ENCODE assay signal across 8 mouse cellular contexts in the genomic region with DNA sequence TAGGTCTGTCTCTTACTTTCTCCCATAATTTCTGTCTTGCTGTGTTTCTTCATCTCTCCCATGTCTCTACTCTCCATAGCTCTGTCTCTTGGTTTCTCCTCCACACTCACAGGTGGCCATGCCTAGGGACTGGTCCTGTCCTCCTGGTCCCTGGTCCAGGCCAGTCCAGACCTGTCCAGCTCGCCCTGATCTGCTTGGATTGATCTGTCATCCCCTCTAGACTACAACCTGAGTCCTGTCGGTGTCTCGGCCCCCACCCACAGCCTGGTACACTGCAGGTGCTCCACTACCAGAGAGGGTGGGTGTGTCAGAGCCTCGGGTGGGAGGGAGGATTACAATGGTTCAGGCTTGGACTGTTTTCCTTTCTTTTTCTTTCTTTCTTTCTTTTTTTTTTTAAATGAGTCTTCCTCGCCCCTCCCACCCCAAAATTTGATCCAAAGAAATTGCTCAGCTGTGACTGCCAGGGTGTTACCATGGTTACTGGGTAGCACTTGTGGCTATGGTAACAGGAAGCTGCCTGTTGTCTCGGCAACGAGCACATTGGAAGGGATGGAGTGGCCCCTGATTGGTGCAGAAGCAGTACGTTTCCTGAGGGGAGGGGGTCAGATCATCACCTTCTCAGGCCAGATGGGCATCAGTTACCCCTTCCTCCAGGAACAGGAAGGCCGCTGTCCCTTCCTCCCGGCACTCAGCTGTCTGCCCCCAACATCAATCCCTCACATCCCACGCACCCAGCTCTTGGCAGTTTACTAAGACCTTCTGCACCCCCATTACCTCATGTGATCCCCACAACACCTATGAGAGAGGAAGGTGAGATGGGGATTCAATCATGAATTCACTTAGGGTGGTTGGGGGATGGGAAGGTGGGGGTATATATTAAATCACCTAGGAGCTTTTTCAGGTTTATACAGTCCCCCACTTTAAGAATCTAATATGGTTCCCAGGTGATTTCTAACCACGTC. TPM values are rescaled to one million over a fixed set of nuclear protein-coding genes. Genes with fewer than 3 reads are reported as not detected.
DNase-seq lines count a peak whose midpoint lies in the region; ATAC-seq and TF ChIP-seq lines count a peak whose summit lies in the region.

No protein-coding gene starts in this region.

- intact Hi-C loops in heart, postnatal 10 days (cut with DNase I): no loop called here

- H3K4me3 ChIP-seq in CH12.LX (replicated peaks in 1 of 3; ENCODE audit: low read depth in 2 of 3, low read length in 2 of 3, poor library complexity in 1 of 3): no peak overlapping the region
- no peak overlapping the region for H3K4me3 ChIP-seq in embryonic facial prominence, embryonic 11.5 days (ENCODE audit: low read depth, low read length)
- peak overlapping the region; percentile 27 for H3K4me3 ChIP-seq in midbrain, postnatal 0 days (ENCODE audit: low read depth, low read length)

- no peak for TF ChIP-seq POLR2A in CH12.LX (IDR thresholded peaks at IDR 0.05; ENCODE audit: low read depth, low read length)

- H3K36me3 ChIP-seq in CH12.LX (replicated peaks in 1 of 2; ENCODE audit: control insufficient read depth in 1 of 2, insufficient read depth in 1 of 2, low read length in 1 of 2): no peaks in the 10 kb centered on the region
- no peaks in the 10 kb centered on the region for H3K36me3 ChIP-seq in embryonic facial prominence, embryonic 11.5 days (replicated peaks; ENCODE audit: control insufficient read depth, insufficient read depth, low read depth, low read length)
- H3K36me3 ChIP-seq in midbrain, postnatal 0 days (ENCODE audit: insufficient read depth, low read length): peaks cover 13% of the 10 kb centered on the region

- no peak overlapping the region for H3K27ac ChIP-seq in CH12.LX (ENCODE audit: insufficient read depth, low read depth)
- no peak overlapping the region for H3K27ac ChIP-seq in embryonic facial prominence, embryonic 11.5 days (replicated peaks; ENCODE audit: low read depth, low read length)
- H3K27ac ChIP-seq in midbrain, postnatal 0 days (ENCODE audit: low read depth, low read length): peak overlapping the region; percentile 93

- dilution Hi-C loops in CH12.LX (cut with MboI; ENCODE audit: extremely low pct_ligation_motif_present, extremely low pct_unique_long_range_greater_than_20kb, low sequenced_read_pairs): no loop called here

- no peak for TF ChIP-seq RAD21 in CH12.LX (IDR thresholded peaks at IDR 0.05; ENCODE audit: low read depth, low read length)

- H3K4me1 ChIP-seq in CH12.LX (ENCODE audit: control insufficient read depth in 1 of 2, insufficient read depth in 2 of 2): peaks cover 4 to 8% of the 10 kb centered on the region in 2 experiments; a peak in 3 of 4 replicates
- no peaks in the 10 kb centered on the region for H3K4me1 ChIP-seq in embryonic facial prominence, embryonic 11.5 days (ENCODE audit: control insufficient read depth, insufficient read depth, low read length)
- H3K4me1 ChIP-seq in midbrain, postnatal 0 days (ENCODE audit: insufficient read depth, low read length): peaks cover 25% of the 10 kb centered on the region; the same call in 1 of the 2 replicates

- H3K9ac ChIP-seq in CH12.LX (ENCODE audit: insufficient read depth, low read depth): no peak overlapping the region
- H3K9ac ChIP-seq in embryonic facial prominence, embryonic 11.5 days (replicated peaks; ENCODE audit: low read length): no peak overlapping the region
- H3K9ac ChIP-seq in midbrain, postnatal 0 days (replicated peaks; ENCODE audit: low read length, poor library complexity, severe bottlenecking): peak overlapping the region; percentile 34; the same call in 1 of the 2 replicates

- in situ Hi-C loops in CH12.LX (cut with MboI; ENCODE audit: low pct_ligation_motif_present, low pct_unique_long_range_greater_than_20kb, low sequenced_read_pairs): no loop called here

- H3K27me3 ChIP-seq in CH12.LX (replicated peaks): peaks cover 32% of the 10 kb centered on the region
- no peaks in the 10 kb centered on the region; the same call in 1 of the 2 replicates for H3K27me3 ChIP-seq in embryonic facial prominence, embryonic 11.5 days (ENCODE audit: control insufficient read depth, insufficient read depth, low read length)
- H3K27me3 ChIP-seq in midbrain, postnatal 0 days (ENCODE audit: insufficient read depth, low read length): no peaks in the 10 kb centered on the region

- ATAC-seq in embryonic facial prominence, embryonic 11.5 days (replicated peaks; ENCODE audit: insufficient number of reproducible peaks, low FRiP score, low TSS enrichment, low read depth): peak; percentile 42; the same call in 1 of the 2 replicates
- ATAC-seq in midbrain, postnatal 0 days (ENCODE audit: low FRiP score): peak; percentile 89
- ATAC-seq in erythroid progenitor cell, adult 5-6 weeks (replicated peaks; ENCODE audit: low FRiP score, poor library complexity, severe bottlenecking): no peak

- TF ChIP-seq CTCF in CH12.LX (conservative IDR thresholded peaks at IDR 0.05 in 1 of 2, IDR thresholded peaks at IDR 0.05 in 1 of 2; ENCODE audit: low read depth in 2 of 2, low read length in 2 of 2): no peak
- TF ChIP-seq CTCF in midbrain, postnatal 0 days (IDR thresholded peaks at IDR 0.05): no peak

- no peak for TF ChIP-seq EP300 in CH12.LX (IDR thresholded peaks at IDR 0.05; ENCODE audit: low read length)

- no peaks in the 10 kb centered on the region for H3K9me3 ChIP-seq in CH12.LX (replicated peaks; ENCODE audit: low read length)
- H3K9me3 ChIP-seq in embryonic facial prominence, embryonic 11.5 days (replicated peaks; ENCODE audit: control insufficient read depth, low read length): no peaks in the 10 kb centered on the region
- H3K9me3 ChIP-seq in midbrain, postnatal 0 days (ENCODE audit: low read length): no peaks in the 10 kb centered on the region

- DNase-seq in CH12.LX (ENCODE audit: extremely low read depth): no peak
- DNase-seq in embryonic facial prominence, embryonic 11.5 days (ENCODE audit: low spot score): peak; percentile 65
- DNase-seq in induced T-regulatory cell, adult 2 months (ENCODE audit: low read depth): peak; percentile 31
- DNase-seq in midbrain, postnatal 0 days (ENCODE audit: low spot score): peak; percentile 92
- no peak for DNase-seq in heart, postnatal 10 days
- no peak for DNase-seq in urinary bladder, postnatal 14 days (ENCODE audit: low spot score)
- no peak for DNase-seq in cerebellum, postnatal 36 days

- 40% methylated on average over 12 of the region's 12 CpGs for WGBS in embryonic facial prominence, embryonic 11.5 days
- 10% methylated on average over 12 of the region's 12 CpGs for WGBS in midbrain, postnatal 0 days

- no peaks in the 10 kb centered on the region for H3K79me2 ChIP-seq in CH12.LX (replicated peaks; ENCODE audit: control insufficient read depth, extremely low read depth, insufficient read depth, poor library complexity, severe bottlenecking)

- no peak overlapping the region for H3K4me2 ChIP-seq in CH12.LX (ENCODE audit: insufficient read depth, low read depth, poor library complexity, severe bottlenecking)
- no peak overlapping the region for H3K4me2 ChIP-seq in embryonic facial prominence, embryonic 11.5 days (ENCODE audit: low read depth, low read length)
- peak overlapping the region; percentile 72 for H3K4me2 ChIP-seq in midbrain, postnatal 0 days (ENCODE audit: low read depth, low read length, poor library complexity, severe bottlenecking)

RNA-seq across cellular contexts. Expression of a gene that starts 11.3 kb away (rescaled TPM):
- total RNA-seq in CH12.LX (2012; rRNA removed) (not detected in 2 replicates), CH12.LX (2014; rRNA removed) (not detected in 2 replicates)
- polyA plus RNA-seq in CH12.LX (2012; ENCODE audit: insufficient read length, low read depth): not detected in 2 replicates
- 1.2 and 1.7 TPM in 2 replicates for polyA plus RNA-seq in embryonic facial prominence, embryonic 11.5 days (2014; fragmentation: Nextera tagmentation; extraction: Ambion mirVana)
- 77.9 and 81.1 TPM in 2 replicates for total RNA-seq in midbrain, postnatal 0 days (2014; rRNA removed)
- polyA plus RNA-seq in midbrain, postnatal 0 days (2015; fragmentation: Nextera tagmentation; extraction: Ambion mirVana): 47.3 and 59.6 TPM in 2 replicates
- not detected for total RNA-seq in heart, postnatal 10 days (2021)
- not detected in 2 replicates for total RNA-seq in erythroid progenitor cell, adult 5-6 weeks (2015; ENCODE audit: low replicate concordance)
- not detected in 2 replicates for total RNA-seq in erythroid progenitor cell, adult 5-6 weeks (2017; ENCODE audit: low replicate concordance)

RNA-seq across cellular contexts. Expression of a gene that starts 28.1 kb away (rescaled TPM):
- total RNA-seq in CH12.LX (2012; rRNA removed) (3.6 and 4.4 TPM in 2 replicates), CH12.LX (2014; rRNA removed) (5.6 and 5.7 TPM in 2 replicates)
- polyA plus RNA-seq in CH12.LX (2012; ENCODE audit: insufficient read length, low read depth): 4.6 and 5.5 TPM in 2 replicates
- 36.8 and 43.6 TPM in 2 replicates for polyA plus RNA-seq in embryonic facial prominence, embryonic 11.5 days (2014; fragmentation: Nextera tagmentation; extraction: Ambion mirVana)
- 136 and 154 TPM in 2 replicates for total RNA-seq in midbrain, postnatal 0 days (2014; rRNA removed)
- polyA plus RNA-seq in midbrain, postnatal 0 days (2015; fragmentation: Nextera tagmentation; extraction: Ambion mirVana): 170 and 187 TPM in 2 replicates
- 10 to 100 TPM; 15.6 to 19.3 TPM for total RNA-seq in heart, postnatal 10 days (2021)
- 15.1 and 18.0 TPM in 2 replicates for total RNA-seq in erythroid progenitor cell, adult 5-6 weeks (2015; ENCODE audit: low replicate concordance)
- 0.90 and 3.3 TPM in 2 replicates for total RNA-seq in erythroid progenitor cell, adult 5-6 weeks (2017; ENCODE audit: low replicate concordance)

RNA-seq across cellular contexts. Expression of a gene that starts 49.3 kb away (rescaled TPM):
- total RNA-seq in CH12.LX (2012; rRNA removed) (0.64 and 0.97 TPM in 2 replicates), CH12.LX (2014; rRNA removed) (0.20 TPM in 1 of 2 replicates, not detected in the other)
- not detected in 2 replicates for polyA plus RNA-seq in CH12.LX (2012; ENCODE audit: insufficient read length, low read depth)
- not detected in 2 replicates for polyA plus RNA-seq in embryonic facial prominence, embryonic 11.5 days (2014; fragmentation: Nextera tagmentation; extraction: Ambion mirVana)
- 0.99 and 2.3 TPM in 2 replicates for total RNA-seq in midbrain, postnatal 0 days (2014; rRNA removed)
- polyA plus RNA-seq in midbrain, postnatal 0 days (2015; fragmentation: Nextera tagmentation; extraction: Ambion mirVana): 1.4 and 1.6 TPM in 2 replicates
- under 1 TPM; 0.22 to 0.31 TPM for total RNA-seq in heart, postnatal 10 days (2021)
- total RNA-seq in erythroid progenitor cell, adult 5-6 weeks (2015; ENCODE audit: low replicate concordance): 3.6 TPM in 1 of 2 replicates, not detected in the other
- total RNA-seq in erythroid progenitor cell, adult 5-6 weeks (2017; ENCODE audit: low replicate concordance): not detected in 2 replicates

RNA-seq across cellular contexts. Expression of a gene that starts 49.7 kb away (rescaled TPM):
- total RNA-seq in CH12.LX (2012; rRNA removed): 61.7 and 65.8 TPM in 2 replicates
- total RNA-seq in CH12.LX (2014; rRNA removed): 33.6 and 38.0 TPM in 2 replicates
- polyA plus RNA-seq in CH12.LX (2012; ENCODE audit: insufficient read length, low read depth): 35.6 and 37.1 TPM in 2 replicates
- polyA plus RNA-seq in embryonic facial prominence, embryonic 11.5 days (2014; fragmentation: Nextera tagmentation; extraction: Ambion mirVana): 49.4 and 64.0 TPM in 2 replicates
- 49.6 and 53.8 TPM in 2 replicates for total RNA-seq in midbrain, postnatal 0 days (2014; rRNA removed)
- 43.6 and 48.4 TPM in 2 replicates for polyA plus RNA-seq in midbrain, postnatal 0 days (2015; fragmentation: Nextera tagmentation; extraction: Ambion mirVana)
- 10 to 100 TPM; 33.1 to 38.1 TPM for total RNA-seq in heart, postnatal 10 days (2021)
- total RNA-seq in erythroid progenitor cell, adult 5-6 weeks (2015; ENCODE audit: low replicate concordance): 19.7 and 23.4 TPM in 2 replicates
- 24.5 and 28.0 TPM in 2 replicates for total RNA-seq in erythroid progenitor cell, adult 5-6 weeks (2017; ENCODE audit: low replicate concordance)

Comparison
In these comparisons a context has a peak if more than half of its experiments do, and no peak if none do; other contexts are left out.
1. DNase-seq: peak in embryonic facial prominence, embryonic 11.5 days (single experiment), induced T-regulatory cell, adult 2 months (single experiment) and midbrain, postnatal 0 days (single experiment); none in CH12.LX (single experiment), heart, postnatal 10 days (0 of 2), urinary bladder, postnatal 14 days (single experiment) and cerebellum, postnatal 36 days (0 of 2).
2. RNA of a gene that starts 11.3 kb away (total RNA-seq): 77.9 to 81.1 TPM in midbrain, postnatal 0 days; not detected in heart, postnatal 10 days, not detected in CH12.LX and not detected in erythroid progenitor cell, adult 5-6 weeks; every median in the first group is over 10 times any median in the second.